Mouse (Mus musculus) layer of hippocampus, adult 8-10 months (tissue): ENCODE results near the gene Rfc3. TPM values are rescaled to one million over a fixed set of nuclear protein-coding genes. Genes with fewer than 3 reads are reported as not detected.
"Not testable (repeated sequence)": the region's sequence is repeated elsewhere in the genome, so short reads cannot be mapped to it uniquely, and the experiment has no call there.

ENCODE experiments used
- DNase-seq, 2 experiments: peaks; one replicate each; pipeline ENCODE4 v3.0.0; 2022; ENCODE audit warnings: low spot score in 2 of 2
- total RNA-seq, 4 experiments: library from RNA; stranded (reverse); gene quantifications; 2 replicates each; pipeline ENCODE4 v1.2.4; 2022

Rfc3 gene
- 10 to 100 TPM in 2 of 4 experiments, 1 to 10 TPM in 2; 8.9 to 10.5 (median 9.8) TPM for total RNA-seq

GRCm38 (mm10) chr5:151650700-151651410 is at the start of gene Rfc3:
Gene Rfc3, minus strand, starts transcription at chr5:151651242.
- peak; percentile 89 to 94 for DNase-seq

GRCm38 (mm10) chr5:151693636-151694035 is 42.6 kb upstream of the Rfc3 start:
- DNase-seq, result not testable (repeated sequence)

GRCm38 (mm10) chr5:151686606-151687525 is 35.8 kb upstream of the Rfc3 start:
- peak; percentile 44 to 78 for DNase-seq

GRCm38 (mm10) chr5:151662207-151662606 is 11.2 kb upstream of the Rfc3 start:
- no peak for DNase-seq

GRCm38 (mm10) chr5:151651411-151651784 is 356 bp upstream of the Rfc3 start:
- DNase-seq, result no peak

- no peak for DNase-seq
Observed at GRCm38 (mm10) chr5:151644845-151645244, 6.2 kb downstream of the Rfc3 start.

GRCm38 (mm10) chr5:151642867-151643266 is 8.2 kb downstream of the Rfc3 start:
- DNase-seq, result no peak

- no peak for DNase-seq
Observed at GRCm38 (mm10) chr5:151642102-151642501, 8.9 kb downstream of the Rfc3 start.

- DNase-seq, result no peak
Observed at GRCm38 (mm10) chr5:151605921-151606320, 45.1 kb downstream of the Rfc3 start, which contains the start of gene Vmn2r18. Gene Vmn2r18, minus strand, starts transcription at chr5:151606021.

- DNase-seq, result no peak
Observed at GRCm38 (mm10) chr5:151601696-151602095, 49.3 kb downstream of the Rfc3 start.

Other genes starting within 250 kb of the Rfc3 start
- gene Gm42906, start 223.1 kb downstream of the Rfc3 start, total RNA-seq, result not detected
- not detected for gene Vmn2r18, start 45.2 kb downstream of the Rfc3 start, total RNA-seq